Mouse (Mus musculus) spleen, adult 2 months (tissue): ENCODE measurements around the gene Mdp1. TPM values are rescaled to one million over a fixed set of nuclear protein-coding genes. Genes with fewer than 3 reads are reported as not detected.

Experiments used
- DNase-seq, 2 experiments: peaks; one replicate each; pipeline versions ENCODE4 v3.0.0 to v3.0.0-alpha.2; 2012 to 2021; ENCODE audit warnings: low spot score in 2 of 2, low read depth in 1 of 2
- H3K27ac ChIP-seq: fragments of 200-500 bp; 2 replicates; pipeline ENCODE4 v1.5.1; 2012; ENCODE audit warnings: low read length, inconsistent platforms; ENCODE audit not compliant: insufficient read depth
- H3K27me3 ChIP-seq: fragments of 200-500 bp; 2 replicates; pipeline ENCODE4 v1.6.1; 2012; ENCODE audit warnings: mild to moderate bottlenecking, moderate library complexity, low read length, inconsistent platforms; ENCODE audit not compliant: control insufficient read depth, insufficient read depth
- H3K36me3 ChIP-seq: fragments of 200-500 bp; 2 replicates; pipeline ENCODE4 v1.6.1; 2012; ENCODE audit warnings: mild to moderate bottlenecking, low read length, inconsistent platforms; ENCODE audit not compliant: control insufficient read depth, insufficient read depth
- H3K4me1 ChIP-seq: fragments of 200-500 bp; 2 replicates; pipeline ENCODE4 v1.6.1; 2011; ENCODE audit warnings: inconsistent platforms; ENCODE audit not compliant: control insufficient read depth, insufficient read depth, insufficient read length
- H3K4me3 ChIP-seq: fragments of 200-500 bp; 2 replicates; pipeline ENCODE4 v1.5.1; 2011; ENCODE audit warnings: mild to moderate bottlenecking, inconsistent platforms; ENCODE audit not compliant: insufficient read depth, insufficient read length; ENCODE audit errors: extremely low read depth
- CTCF ChIP-seq: fragments of 200-500 bp; IDR thresholded peaks from 2 replicates; pipeline ENCODE4 v1.5.1; 2011; ENCODE audit warnings: mild to moderate bottlenecking, inconsistent platforms; ENCODE audit not compliant: insufficient read depth, insufficient read length, insufficient replicate concordance; ENCODE audit errors: extremely low read depth
- POLR2A ChIP-seq: fragments of 200-500 bp; IDR thresholded peaks from 2 replicates; pipeline ENCODE4 v1.6.1; 2011; ENCODE audit warnings: low read depth, low read length, inconsistent platforms
- WGBS: fragments of 180-500 bp; shearing (Covaris S2); methylation state at CpG from one replicate; pipeline ENCODE4 v1.1.7; 2018; 5-methylcytosine and 5-hydroxymethylcytosine counted together
- polyA plus RNA-seq: library from polyadenylated mRNA; depleted of rRNA; stranded (reverse); fragments of >200 nt; gene quantifications from 2 replicates; pipeline ENCODE4 v1.2.3, GENCODE M21; 2012

The Mdp1 gene
- polyA plus RNA-seq, 1 experiment, result 19.9 TPM

- Histone ChIP-seq H3K4me3 (peak overlapping the region; percentile 67), H3K27me3 (no peaks in the 10 kb centered on the region), H3K36me3 (peaks cover 13% of the 10 kb centered on the region), H3K4me1 (peaks cover 6% of the 10 kb centered on the region), H3K27ac (peak overlapping the region; percentile 30; the same call in 1 of the 2 replicates)
- WGBS, result 6% methylated on average over 23 of the region's 23 CpGs
- DNase-seq, result no peak
- no peak for TF ChIP-seq CTCF
- no peak for TF ChIP-seq POLR2A
Measured at GRCm38 (mm10) chr14:55634874-55635522, 25.3 kb downstream of the Mdp1 start.

GRCm38 (mm10) chr14:55629312-55629711 is 31.0 kb downstream of the Mdp1 start:
- TF ChIP-seq CTCF (peak; percentile 90; the same call in 1 of the 2 replicates), POLR2A (no peak)
- peaks cover 26% of the 10 kb centered on the region for H3K36me3 ChIP-seq
- no peaks in the 10 kb centered on the region for H3K4me1 ChIP-seq
- 33% methylated on average over 5 of the region's 5 CpGs for WGBS
- no peak overlapping the region for H3K4me3 ChIP-seq
- H3K27ac ChIP-seq, result no peak overlapping the region
- no peaks in the 10 kb centered on the region for H3K27me3 ChIP-seq
- peak in 1 of 2 experiments; percentile 68 for DNase-seq

GRCm38 (mm10) chr14:55628077-55628827 is 32.1 kb downstream of the Mdp1 start:
- H3K27ac ChIP-seq, result no peak overlapping the region
- no peak for DNase-seq
- peaks cover 26% of the 10 kb centered on the region for H3K36me3 ChIP-seq
- no peak overlapping the region for H3K4me3 ChIP-seq
- H3K27me3 ChIP-seq, result no peaks in the 10 kb centered on the region
- TF ChIP-seq CTCF, result no peak
- 91% methylated on average over 27 of the region's 27 CpGs for WGBS
- no peaks in the 10 kb centered on the region for H3K4me1 ChIP-seq

GRCm38 (mm10) chr14:55618486-55619195 is 41.7 kb downstream of the Mdp1 start:
- H3K27ac ChIP-seq, result no peak overlapping the region
- WGBS, result 21% methylated on average over 22 of the region's 22 CpGs
- H3K4me1 ChIP-seq, result no peaks in the 10 kb centered on the region
- H3K4me3 ChIP-seq, result no peak overlapping the region
- TF ChIP-seq CTCF (no peak), POLR2A (no peak)
- H3K36me3 ChIP-seq, result no peaks in the 10 kb centered on the region
- no peaks in the 10 kb centered on the region for H3K27me3 ChIP-seq
- no peak for DNase-seq

GRCm38 (mm10) chr14:55617822-55618221 is 42.5 kb downstream of the Mdp1 start, which contains the start of gene Rec8:
TSS of gene Rec8 (plus strand) at chr14:55618037.
- TF ChIP-seq POLR2A (no peak), CTCF (no peak)
- no peak within 1 kb of the TSS for H3K27ac ChIP-seq

GRCm38 (mm10) chr14:55616844-55617243 is 43.5 kb downstream of the Mdp1 start:
- 78% methylated on average over 2 of the region's 2 CpGs for WGBS
- Histone ChIP-seq H3K36me3 (no peaks in the 10 kb centered on the region), H3K4me3 (no peak overlapping the region), H3K4me1 (no peaks in the 10 kb centered on the region), H3K27me3 (no peaks in the 10 kb centered on the region), H3K27ac (no peak overlapping the region)
- DNase-seq, result no peak
- TF ChIP-seq POLR2A, result no peak
- TF ChIP-seq CTCF, result no peak

More at GRCm38 (mm10) chr14:55617822-55618221, 42.5 kb downstream of the Mdp1 start, which contains the start of gene Rec8:
- no peaks in the 10 kb centered on the region for H3K27me3 ChIP-seq
- H3K36me3 ChIP-seq, result no peaks in the 10 kb centered on the region
- no peak for DNase-seq
- no peak within 1 kb of the TSS for H3K4me3 ChIP-seq
- 35% methylated on average over 14 of the region's 21 CpGs for WGBS
- no peaks in the 10 kb centered on the region for H3K4me1 ChIP-seq
